In the genomic region with DNA sequence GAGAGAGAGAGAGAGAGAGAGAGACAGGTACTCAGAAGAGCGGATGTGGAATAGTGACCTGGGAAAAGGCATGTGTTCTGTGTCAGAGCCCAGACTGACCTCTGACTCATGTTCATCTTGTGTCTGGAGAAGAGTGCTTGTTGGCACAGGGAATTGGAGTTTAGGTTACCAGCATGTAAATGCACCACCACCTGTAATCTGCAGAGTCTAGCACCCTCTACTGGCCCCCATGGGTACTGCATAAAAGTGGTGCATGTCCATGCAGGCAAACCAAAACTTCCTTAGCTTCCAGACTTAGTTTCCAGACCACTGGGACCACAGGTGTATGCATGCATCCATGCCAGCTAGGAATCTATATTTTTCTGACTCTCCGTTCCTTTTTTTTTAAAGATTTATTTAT, we compare ENCODE assay signal across 8 mouse cellular contexts. TPM values are rescaled to one million over a fixed set of nuclear protein-coding genes. Genes with fewer than 3 reads are reported as not detected.
DNase-seq lines count a peak whose midpoint lies in the region; ATAC-seq lines count a peak whose summit lies in the region.

No protein-coding gene starts in this region.

- H3K9ac ChIP-seq in heart, embryonic 12.5 days: no peak overlapping the region
- no peak overlapping the region for H3K9ac ChIP-seq in liver, embryonic 15.5 days

- 53% methylated on average over 2 of the region's 2 CpGs for WGBS in embryonic facial prominence, embryonic 10.5 days
- WGBS in heart, embryonic 12.5 days: 41% methylated on average over 2 of the region's 2 CpGs
- WGBS in liver, embryonic 15.5 days (ENCODE audit: insufficient replicate concordance): 51% methylated on average over 2 of the region's 2 CpGs

- H3K4me1 ChIP-seq in embryonic facial prominence, embryonic 10.5 days: no peaks in the 10 kb centered on the region
- no peaks in the 10 kb centered on the region for H3K4me1 ChIP-seq in heart, embryonic 12.5 days (replicated peaks)
- peaks cover 34% of the 10 kb centered on the region for H3K4me1 ChIP-seq in liver, embryonic 15.5 days (replicated peaks)

- H3K27me3 ChIP-seq in embryonic facial prominence, embryonic 10.5 days (replicated peaks; ENCODE audit: low read depth, poor library complexity, severe bottlenecking): no peaks in the 10 kb centered on the region
- H3K27me3 ChIP-seq in heart, embryonic 12.5 days (replicated peaks): no peaks in the 10 kb centered on the region
- H3K27me3 ChIP-seq in liver, embryonic 15.5 days: 0 out of 2 replicates have a peak, but pooled peaks cover 4% of the 10 kb centered on the region

- peak; percentile 70 for DNase-seq in adrenal gland, adult 8-10 months
- DNase-seq in embryonic facial prominence, embryonic 10.5 days (ENCODE audit: low spot score): peak; percentile 90
- DNase-seq in kidney, postnatal 25 days: peak; percentile 86 to 92
- DNase-seq in ovary, postnatal 36 days (ENCODE audit: low spot score): peak; percentile 76
- peak; percentile 84 for DNase-seq in thymus, postnatal 0 days (ENCODE audit: low spot score)

- no peaks in the 10 kb centered on the region for H3K9me3 ChIP-seq in embryonic facial prominence, embryonic 10.5 days
- H3K9me3 ChIP-seq in heart, embryonic 12.5 days (replicated peaks): no peaks in the 10 kb centered on the region
- H3K9me3 ChIP-seq in liver, embryonic 15.5 days (replicated peaks): no peaks in the 10 kb centered on the region

- no peak overlapping the region for H3K4me3 ChIP-seq in embryonic facial prominence, embryonic 10.5 days
- no peak overlapping the region for H3K4me3 ChIP-seq in heart, embryonic 12.5 days
- no peak overlapping the region for H3K4me3 ChIP-seq in liver, embryonic 15.5 days (replicated peaks)

- no peaks in the 10 kb centered on the region for H3K36me3 ChIP-seq in embryonic facial prominence, embryonic 10.5 days (replicated peaks)
- no peaks in the 10 kb centered on the region for H3K36me3 ChIP-seq in heart, embryonic 12.5 days
- no peaks in the 10 kb centered on the region for H3K36me3 ChIP-seq in liver, embryonic 15.5 days (replicated peaks)

- ATAC-seq in CD4-positive, CD25-positive, alpha-beta regulatory T cell, adult 4 months: peak; percentile 78
- peak; percentile 47; the same call in 1 of the 2 replicates for ATAC-seq in heart, embryonic 12.5 days (ENCODE audit: insufficient number of reproducible peaks, low FRiP score)
- peak; percentile 43; the same call in 1 of the 2 replicates for ATAC-seq in liver, embryonic 15.5 days (ENCODE audit: insufficient read depth)

- no peak overlapping the region for H3K27ac ChIP-seq in embryonic facial prominence, embryonic 10.5 days (replicated peaks)
- H3K27ac ChIP-seq in heart, embryonic 12.5 days (ENCODE audit: poor library complexity, severe bottlenecking): no peak overlapping the region
- no peak overlapping the region for H3K27ac ChIP-seq in liver, embryonic 15.5 days (replicated peaks)

- H3K4me2 ChIP-seq in heart, embryonic 12.5 days: no peak overlapping the region
- no peak overlapping the region for H3K4me2 ChIP-seq in liver, embryonic 15.5 days

RNA-seq across cellular contexts. Expression of gene Rbms2, which starts 5.9 kb away (rescaled TPM):
- polyA plus RNA-seq in CD4-positive, CD25-positive, alpha-beta regulatory T cell, adult 4 months (2017; shearing (Covaris generic)): 10 to 100 TPM; 24.9 to 31.7 TPM
- 100 to 1,000 TPM in 2 of 4 experiments, 10 to 100 TPM in 2; 83.6 to 110 (median 99.3) TPM for total RNA-seq in adrenal gland, adult 8-10 months (2022)
- 27.9 and 31.0 TPM in 2 replicates for polyA plus RNA-seq in embryonic facial prominence, embryonic 10.5 days (2016; fragmentation: Nextera tagmentation; extraction: Ambion mirVana)
- 43.4 and 44.1 TPM in 2 replicates for polyA plus RNA-seq in heart, embryonic 12.5 days (2016; fragmentation: Nextera tagmentation; extraction: Ambion mirVana)
- 6.7 and 6.9 TPM in 2 replicates for polyA plus RNA-seq in liver, embryonic 15.5 days (2015; fragmentation: Nextera tagmentation; extraction: Ambion mirVana)
- 14.1 and 17.3 TPM in 2 replicates for polyA plus RNA-seq in thymus, postnatal 0 days (2015; fragmentation: Nextera tagmentation; extraction: Ambion mirVana)

RNA-seq across cellular contexts. Expression of gene Gls2, which starts 8.3 kb away (rescaled TPM):
- polyA plus RNA-seq in CD4-positive, CD25-positive, alpha-beta regulatory T cell, adult 4 months (2017; shearing (Covaris generic)): under 1 TPM in 1 of 2 experiments, not detected in 1; 0.32 TPM
- total RNA-seq in adrenal gland, adult 8-10 months (2022): 1 to 10 TPM; 2.5 to 4.2 (median 3.5) TPM
- polyA plus RNA-seq in embryonic facial prominence, embryonic 10.5 days (2016; fragmentation: Nextera tagmentation; extraction: Ambion mirVana): 1.4 and 1.5 TPM in 2 replicates
- polyA plus RNA-seq in heart, embryonic 12.5 days (2016; fragmentation: Nextera tagmentation; extraction: Ambion mirVana): 0.47 and 1.7 TPM in 2 replicates
- polyA plus RNA-seq in liver, embryonic 15.5 days (2015; fragmentation: Nextera tagmentation; extraction: Ambion mirVana): 10.1 and 15.5 TPM in 2 replicates
- polyA plus RNA-seq in thymus, postnatal 0 days (2015; fragmentation: Nextera tagmentation; extraction: Ambion mirVana): 0.78 and 1.5 TPM in 2 replicates

RNA-seq across cellular contexts. Expression of gene Spryd4, which starts 25.6 kb away (rescaled TPM):
- 10 to 100 TPM; 12.2 to 19.6 TPM for polyA plus RNA-seq in CD4-positive, CD25-positive, alpha-beta regulatory T cell, adult 4 months (2017; shearing (Covaris generic))
- 10 to 100 TPM; 15.3 to 17.3 (median 16.9) TPM for total RNA-seq in adrenal gland, adult 8-10 months (2022)
- 31.3 and 31.8 TPM in 2 replicates for polyA plus RNA-seq in embryonic facial prominence, embryonic 10.5 days (2016; fragmentation: Nextera tagmentation; extraction: Ambion mirVana)
- polyA plus RNA-seq in heart, embryonic 12.5 days (2016; fragmentation: Nextera tagmentation; extraction: Ambion mirVana): 35.7 and 36.4 TPM in 2 replicates
- 26.2 and 29.0 TPM in 2 replicates for polyA plus RNA-seq in liver, embryonic 15.5 days (2015; fragmentation: Nextera tagmentation; extraction: Ambion mirVana)
- 15.4 and 17.1 TPM in 2 replicates for polyA plus RNA-seq in thymus, postnatal 0 days (2015; fragmentation: Nextera tagmentation; extraction: Ambion mirVana)

RNA-seq across cellular contexts. Expression of gene Mip, which starts 39.7 kb away (rescaled TPM):
- not detected for polyA plus RNA-seq in CD4-positive, CD25-positive, alpha-beta regulatory T cell, adult 4 months (2017; shearing (Covaris generic))
- total RNA-seq in adrenal gland, adult 8-10 months (2022): not detected
- polyA plus RNA-seq in embryonic facial prominence, embryonic 10.5 days (2016; fragmentation: Nextera tagmentation; extraction: Ambion mirVana): not detected in 2 replicates
- polyA plus RNA-seq in heart, embryonic 12.5 days (2016; fragmentation: Nextera tagmentation; extraction: Ambion mirVana): not detected in 2 replicates
- polyA plus RNA-seq in liver, embryonic 15.5 days (2015; fragmentation: Nextera tagmentation; extraction: Ambion mirVana): not detected in 2 replicates
- polyA plus RNA-seq in thymus, postnatal 0 days (2015; fragmentation: Nextera tagmentation; extraction: Ambion mirVana): 0.06 TPM in 1 of 2 replicates, not detected in the other

RNA-seq across cellular contexts. Expression of gene Timeless, which starts 45.9 kb away (rescaled TPM):
- 10 to 100 TPM; 28.0 to 42.5 TPM for polyA plus RNA-seq in CD4-positive, CD25-positive, alpha-beta regulatory T cell, adult 4 months (2017; shearing (Covaris generic))
- total RNA-seq in adrenal gland, adult 8-10 months (2022): 10 to 100 TPM in 2 of 4 experiments, 1 to 10 TPM in 2; 8.0 to 14.4 (median 11.1) TPM
- polyA plus RNA-seq in embryonic facial prominence, embryonic 10.5 days (2016; fragmentation: Nextera tagmentation; extraction: Ambion mirVana): 95.9 and 103 TPM in 2 replicates
- 37.6 and 44.5 TPM in 2 replicates for polyA plus RNA-seq in heart, embryonic 12.5 days (2016; fragmentation: Nextera tagmentation; extraction: Ambion mirVana)
- polyA plus RNA-seq in liver, embryonic 15.5 days (2015; fragmentation: Nextera tagmentation; extraction: Ambion mirVana): 24.4 and 26.2 TPM in 2 replicates
- 51.7 and 59.7 TPM in 2 replicates for polyA plus RNA-seq in thymus, postnatal 0 days (2015; fragmentation: Nextera tagmentation; extraction: Ambion mirVana)
